Mouse (Mus musculus) ES-Bruce4 (cell line): ENCODE results near the gene Prex1. TPM values are rescaled to one million over a fixed set of nuclear protein-coding genes. Genes with fewer than 3 reads are reported as not detected.
A peak's percentile ranks its signal among the peaks of the same experiment; 100 is the strongest.
"Not testable (repeated sequence)": the region's sequence is repeated elsewhere in the genome, so short reads cannot be mapped to it uniquely, and the experiment has no call there.

Experiments
- H3K27ac ChIP-seq: 2 replicates; pipeline ENCODE4 v1.5.1; 2012; ENCODE audit warnings: low read length, inconsistent platforms; ENCODE audit not compliant: insufficient read depth
- H3K27me3 ChIP-seq: 2 replicates; pipeline ENCODE4 v1.6.1; 2012; ENCODE audit warnings: mild to moderate bottlenecking, low read length, inconsistent platforms; ENCODE audit not compliant: control insufficient read depth, poor library complexity, insufficient read depth, severe bottlenecking
- H3K36me3 ChIP-seq: 2 replicates; pipeline ENCODE4 v1.6.1; 2012; ENCODE audit warnings: inconsistent platforms, mild to moderate bottlenecking, low read length, moderate library complexity; ENCODE audit not compliant: control insufficient read depth, poor library complexity, insufficient read depth, severe bottlenecking
- H3K4me1 ChIP-seq: one replicate; pipeline ENCODE4 v1.8.1; 2011; ENCODE audit warnings: low read length; ENCODE audit not compliant: control insufficient read depth, insufficient read depth
- H3K4me3 ChIP-seq: 2 replicates; pipeline ENCODE4 v1.5.1; 2011; ENCODE audit warnings: low read depth, mild to moderate bottlenecking, low read length
- H3K9ac ChIP-seq: 2 replicates; pipeline ENCODE4 v1.6.1; 2012; ENCODE audit warnings: low read depth, mild to moderate bottlenecking, inconsistent platforms; ENCODE audit not compliant: poor library complexity, severe bottlenecking
- H3K9me3 ChIP-seq: replicated peaks from 2 replicates; pipeline ENCODE4 v1.6.1; 2012; ENCODE audit warnings: mild to moderate bottlenecking, low read length, inconsistent platforms; ENCODE audit not compliant: control insufficient read depth, poor library complexity, insufficient read depth, severe bottlenecking
- CTCF ChIP-seq: IDR thresholded peaks from one replicate; pipeline ENCODE4 v1.8.1; 2011; ENCODE audit warnings: low read depth, low read length
- EP300 ChIP-seq: IDR thresholded peaks from 2 replicates; pipeline ENCODE4 v1.6.1; 2011; ENCODE audit warnings: low read depth, low read length; ENCODE audit not compliant: insufficient read depth
- POLR2A ChIP-seq: IDR thresholded peaks from one replicate; pipeline ENCODE4 v1.8.1; 2011; ENCODE audit warnings: low read length; ENCODE audit not compliant: insufficient read depth
- polyA plus RNA-seq: library from polyadenylated mRNA; stranded (reverse); fragments of >200 nt; gene quantifications from 2 replicates; pipeline ENCODE4 v1.2.4, GENCODE M21; 2011; ENCODE audit warnings: low read depth; ENCODE audit not compliant: missing spikeins, insufficient read depth, insufficient read length

Gene Prex1
- 10.0 and 10.2 TPM in 2 replicates for polyA plus RNA-seq

- no peaks in the 10 kb centered on the region for H3K9me3 ChIP-seq
- H3K9ac ChIP-seq, result peak within 1 kb of the TSS; percentile 81
- H3K4me1 ChIP-seq, result no peaks in the 10 kb centered on the region
- no peaks in the 10 kb centered on the region for H3K27me3 ChIP-seq
- H3K4me3 ChIP-seq, result peak within 1 kb of the TSS; percentile 88
- no peak within 1 kb of the TSS for H3K27ac ChIP-seq
- TF ChIP-seq CTCF (no peak), EP300 (0 out of 2 replicates have a peak, but pooled peaks have one; percentile 5), POLR2A (no peak)
- H3K36me3 ChIP-seq, result no peaks in the 10 kb centered on the region
These were observed at the start of gene Prex1 for GRCm38 (mm10) chr2:166713690-166714426. TSS of gene Prex1 (minus strand) at chr2:166713832.

- H3K4me3 ChIP-seq, result no peak overlapping the region
- H3K9ac ChIP-seq, result no peak overlapping the region
- no peaks in the 10 kb centered on the region for H3K27me3 ChIP-seq
- TF ChIP-seq POLR2A (no peak), CTCF (no peak)
- H3K27ac ChIP-seq, result no peak overlapping the region
- H3K4me1 ChIP-seq, result no peaks in the 10 kb centered on the region
- no peaks in the 10 kb centered on the region for H3K36me3 ChIP-seq
- no peaks in the 10 kb centered on the region for H3K9me3 ChIP-seq
These were observed 44.3 kb upstream of the Prex1 start for GRCm38 (mm10) chr2:166757969-166758368.

- H3K4me3 ChIP-seq, result no peak overlapping the region
- no peaks in the 10 kb centered on the region for H3K9me3 ChIP-seq
- no peaks in the 10 kb centered on the region for H3K36me3 ChIP-seq
- no peak for TF ChIP-seq POLR2A
- no peak for TF ChIP-seq EP300
- no peak for TF ChIP-seq CTCF
- H3K9ac ChIP-seq, result no peak overlapping the region
- no peak overlapping the region for H3K27ac ChIP-seq
- H3K27me3 ChIP-seq, result no peaks in the 10 kb centered on the region
- peaks cover under 1% of the 10 kb centered on the region for H3K4me1 ChIP-seq
These were observed 41.1 kb upstream of the Prex1 start for GRCm38 (mm10) chr2:166754760-166755159.

- H3K27me3 ChIP-seq, result no peaks in the 10 kb centered on the region
- H3K9ac ChIP-seq, result no peak overlapping the region
- H3K9me3 ChIP-seq, result no peaks in the 10 kb centered on the region
- peaks cover 2% of the 10 kb centered on the region for H3K4me1 ChIP-seq
- TF ChIP-seq POLR2A (no peak), EP300 (no peak), CTCF (no peak)
- H3K4me3 ChIP-seq, result no peak overlapping the region
- no peaks in the 10 kb centered on the region for H3K36me3 ChIP-seq
- H3K27ac ChIP-seq, result no peak overlapping the region
These were observed 40.6 kb upstream of the Prex1 start for GRCm38 (mm10) chr2:166754194-166754593.

GRCm38 (mm10) chr2:166750620-166751191, 37.1 kb upstream of the Prex1 start:
- Histone ChIP-seq H3K9ac (no peak overlapping the region), H3K9me3 (no peaks in the 10 kb centered on the region), H3K36me3 (no peaks in the 10 kb centered on the region), H3K4me3 (no peak overlapping the region), H3K27me3 (no peaks in the 10 kb centered on the region), H3K27ac (no peak overlapping the region), H3K4me1 (peaks cover 6% of the 10 kb centered on the region)
- TF ChIP-seq POLR2A (no peak), CTCF (no peak), EP300 (no peak)

- H3K4me3 ChIP-seq, result peak overlapping the region; percentile 35
- peak; percentile 62 for TF ChIP-seq EP300
- H3K36me3 ChIP-seq, H3K27me3 ChIP-seq, H3K9ac ChIP-seq, H3K4me1 ChIP-seq, H3K9me3 ChIP-seq: not testable (repeated sequence)
- peak overlapping the region; percentile 29; the same call in 1 of the 2 replicates for H3K27ac ChIP-seq
These were observed 32.8 kb upstream of the Prex1 start for GRCm38 (mm10) chr2:166746261-166746913.
